Mouse (Mus musculus): ENCODE results near the gene Hoxd13. TPM values are rescaled to one million over a fixed set of nuclear protein-coding genes. Genes with fewer than 3 reads are reported as not detected.

The Hoxd13 gene
- total RNA-seq, 2 experiments from 2014 or later, result not detected

DNA sequence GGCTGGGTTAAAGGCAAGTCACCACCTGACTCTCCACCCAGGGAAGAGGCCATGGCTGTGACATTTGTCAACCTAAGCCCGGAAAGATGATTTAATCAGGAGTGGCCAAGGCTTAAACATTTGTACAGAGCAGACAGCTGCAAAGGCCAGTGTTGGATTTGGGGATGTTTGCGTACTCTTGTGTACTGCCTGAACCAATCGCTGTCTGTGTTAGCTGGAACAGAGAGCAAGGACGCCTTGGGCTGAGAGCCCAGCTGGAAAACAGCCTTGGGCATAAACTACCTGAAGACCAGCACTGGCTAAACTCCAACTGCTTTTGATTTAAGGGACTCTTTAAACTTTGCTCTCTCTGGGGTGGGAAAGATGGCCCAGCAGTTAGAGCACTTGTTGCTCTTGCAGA lies 40.6 kb downstream of the Hoxd13 start:
- no peak for DNase-seq

DNA sequence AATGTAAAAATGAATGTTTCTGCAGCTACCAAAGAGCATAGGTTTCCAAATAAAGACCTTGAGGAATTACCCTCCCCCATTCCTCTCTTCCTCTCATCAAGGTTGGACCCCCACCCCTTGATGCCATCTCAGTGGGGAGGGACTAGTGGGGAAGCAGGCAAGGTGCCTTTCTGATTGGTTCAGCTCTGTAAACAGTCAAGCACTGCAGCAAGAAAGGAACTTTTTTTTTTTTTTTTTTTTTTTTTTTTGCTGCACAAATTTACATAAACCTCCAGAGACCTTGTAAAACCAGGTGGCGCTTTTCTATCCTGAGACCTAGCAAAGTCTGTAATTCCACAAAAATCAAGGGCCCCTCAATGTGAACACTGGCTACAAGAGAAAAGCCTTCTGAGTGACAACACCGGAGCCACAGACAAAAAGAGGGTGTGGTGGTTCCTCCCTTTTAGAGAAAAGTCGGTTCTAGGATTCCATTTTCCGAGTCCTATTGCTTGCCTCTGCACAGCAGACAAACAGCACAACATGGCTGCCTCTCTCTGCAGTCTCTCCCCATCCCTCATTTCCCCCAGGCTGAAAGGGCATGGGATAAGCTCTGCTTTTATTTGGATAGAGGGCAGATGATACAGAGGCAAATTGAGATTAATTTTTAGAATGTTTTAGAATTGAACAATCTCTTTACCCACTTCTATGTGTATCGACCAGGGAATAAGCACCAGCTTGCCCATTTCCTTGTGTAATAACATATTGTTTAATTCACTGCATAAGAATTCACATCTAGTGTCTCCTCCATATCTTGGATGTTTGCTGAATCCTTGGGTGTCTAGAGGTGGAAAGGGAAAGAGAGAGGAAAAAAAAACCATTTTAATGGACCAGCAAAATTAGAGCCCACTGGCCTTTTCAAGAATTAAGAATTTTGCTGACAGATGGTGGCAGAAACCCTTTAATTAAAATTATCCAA lies 41.6 kb downstream of the Hoxd13 start:
- DNase-seq, result no peak

DNA sequence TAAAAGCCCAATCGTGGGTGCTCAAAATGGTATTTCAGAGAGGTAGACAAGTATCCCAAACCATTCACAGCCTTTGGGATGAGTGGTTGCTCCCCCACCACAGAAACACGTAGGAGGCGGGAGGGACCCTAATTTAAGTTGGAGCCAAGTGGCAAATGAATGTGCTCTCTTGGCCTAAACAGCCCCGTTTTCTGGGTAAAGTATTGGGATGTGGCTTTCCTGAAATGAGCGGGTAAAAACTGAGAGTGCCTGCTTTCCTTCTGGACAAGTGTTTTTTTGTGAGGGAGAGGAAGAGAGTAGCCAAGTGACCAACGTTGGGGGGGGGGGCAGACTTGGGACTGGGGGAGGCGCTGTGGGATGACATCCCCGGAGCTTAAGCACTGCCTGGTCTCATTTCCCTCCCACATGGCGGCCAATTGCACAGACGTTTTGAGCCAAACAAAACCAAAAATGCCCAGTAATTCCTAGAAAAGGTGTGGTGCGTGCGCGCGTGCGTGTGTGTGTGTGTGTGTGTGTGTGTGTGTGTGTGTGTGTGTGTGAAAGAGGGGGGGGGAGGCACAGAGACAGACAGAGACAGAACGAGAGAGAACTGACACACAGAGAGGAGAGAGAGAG lies 42.9 kb downstream of the Hoxd13 start:
- no peak for DNase-seq

DNA sequence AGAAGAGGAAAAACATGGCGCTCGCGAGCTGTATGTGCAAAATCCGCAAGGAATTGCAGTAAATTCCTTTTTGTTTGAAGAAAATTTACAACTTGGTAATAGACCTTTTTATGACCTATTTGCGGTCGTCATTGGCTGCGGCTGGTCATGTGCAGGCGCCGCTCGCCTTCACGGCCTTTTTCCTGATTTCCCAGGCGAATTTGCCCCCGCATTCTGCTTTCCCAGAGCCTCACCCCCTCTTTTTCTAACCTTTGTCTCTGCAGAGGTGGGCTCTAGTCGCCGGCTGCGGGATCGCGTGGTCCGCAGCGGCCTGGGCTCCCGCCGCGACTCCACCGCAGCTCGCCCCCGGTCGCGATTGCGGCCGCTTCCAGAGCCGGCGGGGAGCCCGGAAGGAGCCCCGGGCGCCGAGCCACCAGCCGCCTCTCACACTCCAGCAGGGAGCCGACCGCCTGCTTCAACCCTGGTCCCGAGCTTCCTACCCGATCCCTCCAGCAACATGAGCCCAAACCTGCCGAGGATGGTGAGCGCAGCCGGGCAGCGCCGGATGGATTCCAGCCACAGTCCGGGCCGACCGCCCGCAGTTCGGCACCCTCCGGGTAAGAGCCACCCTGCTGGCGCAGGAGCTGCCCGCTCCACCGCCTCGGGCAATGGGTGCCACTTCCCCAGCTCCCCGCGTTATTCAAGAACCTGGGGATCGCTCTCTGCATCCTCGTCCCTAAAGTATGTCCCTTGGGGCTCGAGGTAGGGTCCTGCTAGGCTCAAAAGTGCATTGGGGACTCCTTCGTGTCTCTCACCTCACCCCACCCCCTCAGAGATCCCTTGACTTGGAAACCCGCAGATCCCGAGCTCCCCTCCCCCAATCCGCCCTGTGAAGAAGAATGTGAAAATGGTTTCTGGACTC lies 43.9 kb downstream of the Hoxd13 start, which contains the start of the genes Hoxd3 and Hoxd4:
Gene Hoxd3 (plus strand): TSS at position 207 of the 901 bp plus-strand sequence.
Gene Hoxd4 (plus strand): TSS at position 209 of the 901 bp plus-strand sequence.
- peak; percentile 41 for DNase-seq

DNA sequence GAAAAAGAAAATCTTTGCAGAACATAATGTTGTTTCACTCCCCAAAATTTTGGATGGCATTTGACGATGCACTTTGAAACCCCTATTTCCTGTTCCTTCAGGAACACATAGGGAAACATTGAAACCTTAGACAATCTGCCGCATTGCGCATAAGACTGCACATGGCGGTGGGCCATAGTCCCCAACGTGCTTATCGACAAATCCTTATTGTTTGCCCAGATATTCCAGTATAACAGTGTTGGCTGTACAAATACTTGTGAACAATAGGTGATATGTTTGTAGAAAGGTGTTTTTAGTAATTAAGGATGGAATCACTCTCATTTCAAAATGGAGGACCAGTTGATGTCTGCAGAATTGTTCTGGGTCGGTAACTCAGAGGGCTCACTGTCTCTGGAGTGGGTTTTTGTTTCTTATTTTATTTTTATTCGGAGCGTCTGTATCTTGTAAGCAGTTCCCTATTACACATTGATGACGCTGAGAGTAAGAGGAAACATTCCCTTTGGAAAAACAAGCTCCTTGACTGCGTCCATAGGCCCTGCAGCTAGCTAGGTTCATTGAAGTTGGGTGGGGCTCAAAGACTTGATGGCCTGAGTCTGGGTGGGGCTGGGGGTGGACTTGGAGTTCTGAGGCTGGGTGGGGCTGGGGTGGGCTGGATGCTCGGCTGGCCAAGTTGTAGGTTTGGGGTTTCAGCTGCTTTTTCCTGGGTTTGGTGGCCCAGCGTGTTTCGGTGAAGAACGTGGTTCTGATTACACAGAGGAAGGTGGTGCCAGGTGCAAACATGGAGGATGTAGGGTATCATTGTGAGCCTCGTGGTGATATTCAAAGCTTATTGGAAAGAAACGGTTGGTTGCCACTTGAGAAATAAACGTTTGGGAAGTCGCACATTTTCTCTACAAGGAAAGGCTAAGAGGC lies 45.4 kb downstream of the Hoxd13 start:
- DNase-seq, result no peak

DNA sequence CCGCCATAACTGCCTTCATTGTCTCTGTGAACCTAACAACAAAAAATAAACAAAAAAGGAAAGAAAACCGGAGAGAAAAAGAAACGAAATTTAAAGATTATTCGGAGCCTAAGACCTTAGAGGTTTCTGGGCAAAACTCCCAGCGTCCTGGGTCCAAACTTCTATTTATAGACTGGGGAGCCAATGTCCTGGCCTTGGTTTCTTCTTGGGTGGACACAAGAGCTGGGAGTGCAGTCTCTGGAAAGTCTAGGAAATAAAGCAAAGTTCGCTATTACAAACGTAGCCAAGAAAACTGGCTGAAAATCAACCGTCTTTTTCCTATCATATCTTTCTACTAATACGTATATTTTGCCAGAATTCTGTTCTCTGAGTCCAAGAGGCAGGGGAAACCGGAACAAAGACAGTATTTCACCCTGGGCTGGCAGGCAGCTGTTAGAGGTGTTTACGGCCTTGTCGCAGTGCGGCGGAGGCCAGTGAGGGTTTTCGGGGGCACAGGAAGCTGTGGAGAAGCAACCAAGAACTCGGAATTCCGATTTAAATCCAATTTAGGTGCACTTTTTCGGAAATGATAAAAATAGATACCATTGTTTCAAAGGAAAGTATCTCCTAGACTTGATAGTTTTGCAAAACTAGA lies 46.2 kb downstream of the Hoxd13 start:
- no peak for DNase-seq

DNA sequence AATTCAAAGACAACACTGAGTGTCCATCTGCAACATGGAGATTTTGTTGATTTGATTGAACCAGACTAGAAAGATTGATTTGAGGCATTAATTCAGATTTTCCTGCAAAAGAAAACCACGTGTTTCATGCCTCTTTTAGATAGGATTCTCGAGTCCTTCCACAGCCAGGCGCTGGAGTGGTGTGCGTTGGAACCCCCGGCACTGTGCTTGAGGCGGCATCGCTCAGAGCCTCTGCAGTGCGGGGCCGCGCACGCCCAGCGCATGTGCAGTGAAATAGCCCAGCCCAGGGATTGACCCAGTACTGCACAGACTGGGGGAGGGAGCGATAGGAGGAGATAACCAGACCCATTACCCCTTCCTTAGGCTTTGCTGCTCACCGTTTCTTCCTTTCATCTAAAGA lies 46.8 kb downstream of the Hoxd13 start:
- DNase-seq, result no peak

DNA sequence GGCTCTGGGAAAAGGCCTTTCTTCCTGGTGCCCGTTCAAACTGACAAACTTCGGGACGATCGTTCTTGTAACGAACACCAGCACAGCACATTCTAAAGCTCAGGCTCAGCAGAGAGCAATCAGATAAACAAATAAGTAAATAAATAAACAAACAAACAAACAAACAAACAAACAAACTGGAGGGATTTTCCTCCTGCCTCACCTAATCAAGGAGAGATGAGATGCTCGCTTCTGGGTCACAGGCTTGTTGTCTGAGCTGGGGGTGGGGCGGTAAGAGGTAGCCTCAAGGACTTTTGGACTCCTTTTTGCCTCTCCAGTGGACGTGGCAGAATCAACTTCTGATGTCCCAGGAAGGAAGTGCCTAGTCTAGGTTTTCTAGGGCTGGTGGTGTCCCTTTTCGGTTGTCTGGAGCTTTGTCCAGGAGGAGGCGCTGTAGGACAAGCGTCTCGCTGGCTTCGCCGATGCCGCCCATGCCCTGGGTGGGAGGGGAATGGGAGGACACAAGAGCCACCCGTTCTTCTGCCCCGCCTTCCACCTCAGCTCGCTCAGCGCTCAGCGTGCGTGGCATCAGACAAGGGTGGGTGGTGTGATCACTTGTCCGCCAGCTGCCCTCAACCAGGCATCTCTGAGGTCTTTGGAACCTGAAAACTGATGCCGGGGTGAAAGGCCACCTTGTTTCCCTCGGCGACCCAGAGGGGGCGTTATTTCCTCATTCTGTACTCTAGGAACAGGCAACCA lies 47.6 kb downstream of the Hoxd13 start:
- peak; percentile 96 for DNase-seq

DNA sequence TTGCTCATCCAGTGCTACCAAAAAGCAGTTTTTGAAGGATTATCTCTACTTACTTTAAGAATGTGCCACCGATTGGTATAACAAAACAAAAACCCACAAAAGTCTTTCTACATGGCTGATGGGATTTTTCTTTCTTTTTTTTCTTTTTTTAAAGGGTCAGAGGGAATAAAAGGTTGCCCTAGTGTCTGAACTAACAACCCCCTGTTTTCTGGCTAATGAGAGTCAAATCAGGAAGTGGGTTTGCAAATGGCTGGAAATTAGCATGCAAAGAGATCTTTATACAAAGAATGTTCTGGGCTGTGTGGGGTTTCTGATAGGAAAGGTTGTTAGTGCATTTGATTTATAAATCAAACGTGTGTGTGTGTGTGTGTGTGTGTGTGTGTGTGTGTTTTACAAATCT lies 52.3 kb downstream of the Hoxd13 start:
- DNase-seq, result no peak

DNA sequence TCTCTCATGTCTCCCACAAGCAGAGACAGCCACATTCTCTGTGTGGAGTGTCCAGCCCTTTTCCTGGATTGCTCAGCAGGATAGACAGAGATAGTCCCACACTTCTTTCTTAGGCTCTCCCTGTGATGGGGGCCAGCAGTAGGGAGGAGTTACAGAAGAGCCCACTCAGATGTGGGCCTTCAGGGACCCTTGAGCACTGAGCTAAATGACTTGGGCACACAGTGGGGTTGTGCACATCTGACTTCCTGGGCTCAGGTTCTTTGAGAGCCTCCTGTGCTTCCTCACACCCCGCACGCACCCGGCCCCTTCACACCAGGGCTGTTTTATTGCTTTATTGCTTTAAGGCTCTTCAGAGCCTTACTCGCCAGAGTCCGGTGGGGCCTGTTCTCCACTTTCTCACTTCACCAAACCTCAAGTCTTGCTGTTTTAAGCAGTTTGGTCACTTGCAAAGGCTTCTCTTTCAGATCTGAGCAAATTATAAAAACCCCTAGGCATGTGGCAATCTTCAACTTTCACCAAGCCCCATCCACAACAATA lies 52.9 kb downstream of the Hoxd13 start:
- no peak for DNase-seq

Small RNA genes lying within 50 kb of the gene (microRNA-seq; reads per million reads assigned to microRNA genes)
- 0 reads per million in 2 experiments for gene Gm44463

Other genes with a start within 250 kb of the Hoxd13 start
- gene Lnpk, start 88.9 kb upstream of the Hoxd13 start, total RNA-seq (2021), result 10 to 100 TPM; 20.8 to 21.3 TPM
- gene Evx2, start 8.8 kb upstream of the Hoxd13 start, total RNA-seq (2021), result not detected
- gene Hoxd12, start 6.7 kb downstream of the Hoxd13 start, total RNA-seq (2021), result not detected
- gene Hoxd11, start 11.2 kb downstream of the Hoxd13 start, total RNA-seq (2021), result not detected
- not detected for gene Hoxd10, start 23.6 kb downstream of the Hoxd13 start, total RNA-seq (2021)
- under 1 TPM; 0.12 to 0.27 TPM for gene Hoxd9, start 29.4 kb downstream of the Hoxd13 start, total RNA-seq (2021)
- 1 to 10 TPM; 1.2 to 1.9 TPM for gene Hoxd8, start 36.3 kb downstream of the Hoxd13 start, total RNA-seq (2021)
- gene Hoxd3, start 43.6 kb downstream of the Hoxd13 start, total RNA-seq (2021), result under 1 TPM in 1 of 2 experiments, not detected in 1; 0.11 TPM
- under 1 TPM; 0.45 TPM for gene Hoxd4, start 43.6 kb downstream of the Hoxd13 start, total RNA-seq (2021)
- not detected for gene Gm28230, start 58.4 kb downstream of the Hoxd13 start, total RNA-seq (2021)
- gene Hoxd1, start 94.7 kb downstream of the Hoxd13 start, total RNA-seq (2021), result not detected
- 100 to 1,000 TPM; 133 to 148 TPM for gene Mtx2, start 157.5 kb downstream of the Hoxd13 start, total RNA-seq (2021)

Data from heart, postnatal 4 days (tissue).